35 mouse cellular contexts compared by ENCODE assay signal in genomic region chr15:82322195-82322594, GRCm38 (mm10). TPM values are rescaled to one million over a fixed set of nuclear protein-coding genes. Genes with fewer than 3 reads are reported as not detected.
"Had no signal": no experiment of that assay in that cellular context is flagged by ENCODE, and none has a peak within 500 bp of the region (broad histone marks: within the 10 kb centered on the region; RNA-seq: fewer than 3 reads in every experiment).

No protein-coding gene starts in this region.

- H3K36me3 ChIP-seq: embryonic facial prominence, embryonic 12.5 days; embryonic facial prominence, embryonic 13.5 days; embryonic facial prominence, embryonic 15.5 days; forebrain, embryonic 10.5 days; forebrain, embryonic 12.5 days; forebrain, embryonic 15.5 days had no signal

- H3K9me3 ChIP-seq: embryonic facial prominence, embryonic 12.5 days; embryonic facial prominence, embryonic 13.5 days; embryonic facial prominence, embryonic 15.5 days; forebrain, embryonic 10.5 days; forebrain, embryonic 12.5 days; forebrain, embryonic 13.5 days; forebrain, embryonic 15.5 days had no signal

- H3K4me1 ChIP-seq: forebrain, embryonic 12.5 days; forebrain, embryonic 13.5 days; forebrain, embryonic 15.5 days had no signal

- DNase-seq: cerebellum, adult 8-10 months; cerebellum, adult 9-10 months; cerebellum, adult 9-11 months; cerebellum, postnatal 10 days; cerebellum, postnatal 14 days; cerebellum, postnatal 25 days; cerebellum, postnatal 36 days; embryo, embryonic 11 days; forebrain, postnatal 0 days; gastrocnemius, adult 2 months; gastrocnemius, postnatal 10 days; gastrocnemius, postnatal 14 days; gastrocnemius, postnatal 25 days; gastrocnemius, postnatal 36 days; heart, adult 11 months; heart, adult 18-20 months; heart, adult 2 months had no signal

- H3K27me3 ChIP-seq: embryonic facial prominence, embryonic 12.5 days; embryonic facial prominence, embryonic 13.5 days; embryonic facial prominence, embryonic 15.5 days; forebrain, embryonic 12.5 days; forebrain, embryonic 13.5 days; forebrain, embryonic 15.5 days had no signal

- H3K27ac ChIP-seq: embryonic facial prominence, embryonic 12.5 days; embryonic facial prominence, embryonic 13.5 days; embryonic facial prominence, embryonic 15.5 days; forebrain, embryonic 10.5 days; forebrain, embryonic 12.5 days; forebrain, embryonic 13.5 days; forebrain, embryonic 15.5 days; gastrocnemius, adult 2 months; heart, adult 2 months had no signal

- H3K9ac ChIP-seq: embryonic facial prominence, embryonic 12.5 days; embryonic facial prominence, embryonic 13.5 days; embryonic facial prominence, embryonic 15.5 days; forebrain, embryonic 12.5 days; forebrain, embryonic 13.5 days; forebrain, embryonic 15.5 days; forebrain, postnatal 0 days had no signal

- H3K4me2 ChIP-seq: embryonic facial prominence, embryonic 12.5 days; embryonic facial prominence, embryonic 13.5 days; embryonic facial prominence, embryonic 15.5 days; forebrain, embryonic 12.5 days; forebrain, embryonic 13.5 days; forebrain, embryonic 15.5 days had no signal

- H3K4me3 ChIP-seq: embryonic facial prominence, embryonic 12.5 days; embryonic facial prominence, embryonic 13.5 days; embryonic facial prominence, embryonic 15.5 days; erythroblast, embryonic 14.5 days; forebrain, embryonic 10.5 days; forebrain, embryonic 12.5 days; forebrain, embryonic 13.5 days; forebrain, embryonic 15.5 days; gastrocnemius, adult 2 months; heart, adult 2 months had no signal

- ATAC-seq: forebrain, embryonic 13.5 days; forebrain, embryonic 14.5 days; forebrain, embryonic 15.5 days; forebrain, embryonic 16.5 days; forebrain, postnatal 0 days had no signal

RNA-seq across cellular contexts. Expression of gene Wbp2nl, which starts 23.4 kb away (rescaled TPM):
- total RNA-seq: common myeloid progenitor, adult 5-6 weeks; gastrocnemius, adult 18-20 months; gastrocnemius, adult 2 months; gastrocnemius, adult 8-10 months; gastrocnemius, postnatal 10 days; gastrocnemius, postnatal 14 days; gastrocnemius, postnatal 25 days; gastrocnemius, postnatal 36 days; gastrocnemius, postnatal 4 days; heart, adult 18-20 months; heart, adult 2 months; heart, adult 8-10 months had no signal
- polyA plus RNA-seq: cortical plate, adult 2 months; embryonic facial prominence, embryonic 13.5 days; embryonic facial prominence, embryonic 15.5 days; erythroblast, embryonic 14.5 days; forebrain, embryonic 11.5 days; forebrain, embryonic 13.5 days; forebrain, embryonic 14.5 days; frontal cortex, adult 2 months; heart, adult 2 months had no signal
